Mouse (Mus musculus): ENCODE measurements around the gene Gm5662.
"Not testable (repeated sequence)": the region's sequence is repeated elsewhere in the genome, so short reads cannot be mapped to it uniquely, and the experiment has no call there.

The Gm5662 gene

GRCm38 (mm10) chr12:88274400-88274799 lies at the start of gene Gm5662:
Gm5662 (minus strand) TSS chr12:88274500.
- DNase-seq (ENCODE audit: low spot score) = not testable (repeated sequence)

- DNase-seq (ENCODE audit: low spot score) = not testable (repeated sequence)
Observed at GRCm38 (mm10) chr12:88323926-88324325, 49.6 kb upstream of the Gm5662 start, which contains the start of gene Gm5039. Gm5039 (minus strand) TSS chr12:88324026.

- no peak for DNase-seq (ENCODE audit: low spot score)
Observed at GRCm38 (mm10) chr12:88314556-88314955, 40.3 kb upstream of the Gm5662 start.

GRCm38 (mm10) chr12:88297171-88297570 lies 22.9 kb upstream of the Gm5662 start:
- not testable (repeated sequence) for DNase-seq (ENCODE audit: low spot score)

GRCm38 (mm10) chr12:88293082-88293481 lies 18.8 kb upstream of the Gm5662 start:
- not testable (repeated sequence) for DNase-seq (ENCODE audit: low spot score)

GRCm38 (mm10) chr12:88285224-88285623 lies 10.9 kb upstream of the Gm5662 start:
- not testable (repeated sequence) for DNase-seq (ENCODE audit: low spot score)

GRCm38 (mm10) chr12:88257241-88257640 lies 17.1 kb downstream of the Gm5662 start:
- DNase-seq (ENCODE audit: low spot score) = no peak

- not testable (repeated sequence) for DNase-seq (ENCODE audit: low spot score)
Observed at GRCm38 (mm10) chr12:88255917-88256316, 18.4 kb downstream of the Gm5662 start.

- not testable (repeated sequence) for DNase-seq (ENCODE audit: low spot score)
Observed at GRCm38 (mm10) chr12:88250000-88250399, 24.3 kb downstream of the Gm5662 start, which contains the start of gene Gm8332. Gm8332 (minus strand) TSS chr12:88250100.

GRCm38 (mm10) chr12:88245786-88246185 lies 28.5 kb downstream of the Gm5662 start:
- not testable (repeated sequence) for DNase-seq (ENCODE audit: low spot score)

- not testable (repeated sequence) for DNase-seq (ENCODE audit: low spot score)
Observed at GRCm38 (mm10) chr12:88242940-88243339, 31.4 kb downstream of the Gm5662 start.

All from embryo, embryonic 10 days (tissue).